Mouse (Mus musculus): ENCODE data around the gene Gm42906.

- TF ChIP-seq CTCF (IDR thresholded peaks at IDR 0.05; ENCODE audit: control insufficient read depth, insufficient read depth, insufficient read length): no peak
- no peak for TF ChIP-seq USF1 (IDR thresholded peaks at IDR 0.05; ENCODE audit: low read depth)
- no peak for TF ChIP-seq MAX (IDR thresholded peaks at IDR 0.05)
- no peak for TF ChIP-seq MYOG (IDR thresholded peaks at IDR 0.05; ENCODE audit: control insufficient read depth, extremely low read depth, insufficient read length)
Observed at GRCm38 (mm10) chr5:151057716-151058115, 370.2 kb downstream of the Gm42906 start.

All from C2C12 (cell line).